Mouse (Mus musculus): Measurements from ENCODE around the gene Kdelc2.

DNA sequence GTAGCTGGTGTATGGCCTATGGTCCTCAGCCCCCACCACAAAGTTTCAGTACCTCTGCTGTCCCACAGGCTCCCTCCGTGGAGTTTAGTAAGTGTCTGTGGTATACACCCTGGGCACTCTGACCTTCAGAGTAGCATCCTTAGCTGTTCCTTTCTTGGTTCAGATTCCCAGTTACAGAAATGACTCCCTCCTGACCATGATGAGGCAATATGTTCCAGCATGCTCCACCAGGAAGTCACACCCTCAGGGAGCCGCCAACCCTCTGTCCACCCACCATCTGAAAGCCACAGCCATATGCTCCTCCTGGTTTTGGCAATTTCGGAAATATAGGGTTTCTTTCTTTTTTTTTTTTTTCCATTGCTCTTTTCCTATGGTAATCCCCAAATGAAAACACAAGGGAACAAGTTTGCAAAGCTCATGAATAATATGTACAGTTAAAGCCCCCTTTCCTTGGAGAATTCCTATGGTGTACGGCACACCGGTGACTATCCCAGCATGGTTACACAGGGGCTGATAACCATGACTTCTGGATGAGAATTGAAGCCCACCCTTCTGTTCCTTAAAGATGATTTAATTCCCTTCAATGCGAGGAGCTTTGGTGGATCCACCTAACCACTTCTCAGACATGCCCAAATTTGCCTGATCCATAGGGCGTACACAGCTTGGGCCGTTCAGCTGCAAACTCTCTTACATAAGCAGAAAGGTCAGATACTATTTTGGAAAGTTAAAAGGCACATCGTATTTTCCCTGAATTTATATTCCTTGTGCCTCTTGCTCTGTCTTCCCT lies 39.0 kb upstream of the Kdelc2 start:
- TF ChIP-seq CTCF (IDR thresholded peaks at IDR 0.05; ENCODE audit: extremely low read depth, insufficient read depth, low read length) (no peak), POLR2A (IDR thresholded peaks at IDR 0.05; ENCODE audit: extremely low read depth, insufficient read depth, low read length) (no peak)
